Mouse (Mus musculus) cortical plate, adult 2 months (tissue): ENCODE data around the gene Adamts7.

Experiments
- CTCF ChIP-seq: fragments of 200-500 bp; IDR thresholded peaks from 2 replicates; pipeline ENCODE4 v1.5.1; 2011; ENCODE audit warnings: mild to moderate bottlenecking, control low read depth, low read length; ENCODE audit not compliant: insufficient read depth; ENCODE audit errors: extremely low read depth
- POLR2A ChIP-seq: fragments of 200-500 bp; IDR thresholded peaks from 2 replicates; pipeline ENCODE4 v1.6.1; 2011; ENCODE audit warnings: mild to moderate bottlenecking, low read length, control low read depth; ENCODE audit not compliant: insufficient read depth; ENCODE audit errors: extremely low read depth

DNA sequence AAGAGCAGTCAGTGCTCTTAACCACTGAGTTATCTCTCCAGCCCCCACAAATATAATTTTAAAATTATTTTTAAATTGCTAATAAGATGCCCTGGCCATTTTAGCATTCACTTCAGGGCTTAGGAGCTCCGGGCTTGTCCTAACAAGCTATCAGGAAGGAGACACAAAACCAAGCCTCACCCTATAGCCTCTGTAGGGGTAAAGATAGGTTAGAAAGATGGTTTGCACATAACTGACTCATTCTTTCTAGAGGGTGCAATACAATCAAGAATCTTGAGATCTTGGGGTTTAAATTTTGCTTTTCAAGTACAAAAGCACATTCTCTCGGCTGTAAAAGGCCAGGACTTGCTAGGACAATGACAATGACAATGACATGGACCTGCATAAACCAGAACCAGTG is 86.2 kb downstream of the Adamts7 start:
- no peak for TF ChIP-seq CTCF
- no peak for TF ChIP-seq POLR2A
